Comparison of ENCODE assay signal across 9 mouse cellular contexts in the genomic region with DNA sequence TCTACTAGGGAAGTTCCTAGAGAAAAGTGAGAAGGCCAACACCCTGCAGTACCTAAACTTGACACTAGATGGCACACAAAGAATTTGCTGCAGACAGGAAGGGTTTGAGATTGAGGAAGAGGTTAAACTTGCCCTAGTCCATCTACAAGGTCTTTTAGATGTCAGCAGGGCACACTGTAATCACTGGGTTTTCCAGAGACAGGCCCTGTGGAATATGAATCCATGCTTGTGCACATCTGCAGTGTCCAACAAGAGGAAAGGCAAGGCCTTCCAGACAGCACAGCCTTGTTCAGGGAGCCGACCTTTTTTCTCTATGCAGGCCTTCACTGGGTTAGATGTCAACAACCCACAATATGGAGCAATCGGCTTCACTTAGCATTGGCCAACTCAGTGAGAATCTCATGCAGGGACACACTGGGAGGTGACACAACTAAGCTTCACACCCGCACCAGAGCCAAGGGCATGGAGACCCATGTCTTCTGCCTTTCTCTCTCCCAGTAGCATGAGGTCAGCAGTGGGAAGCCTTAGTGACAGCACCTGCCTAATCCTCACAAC. TPM values are rescaled to one million over a fixed set of nuclear protein-coding genes. Genes with fewer than 3 reads are reported as not detected.
DNase-seq lines count a peak whose midpoint lies in the region; ATAC-seq and TF ChIP-seq lines count a peak whose summit lies in the region.
"Had no signal": no experiment of that assay in that cellular context is flagged by ENCODE, and none has a peak within 500 bp of the region (broad histone marks: within the 10 kb centered on the region; RNA-seq: fewer than 3 reads in every experiment).

No protein-coding gene starts in this region.

- H3K9ac ChIP-seq in neural tube, embryonic 15.5 days (replicated peaks) = no peak overlapping the region
- no peak overlapping the region for H3K9ac ChIP-seq in embryonic facial prominence, embryonic 15.5 days
- H3K9ac ChIP-seq in midbrain, embryonic 14.5 days (replicated peaks; ENCODE audit: low read length) = no peak overlapping the region
- H3K9ac ChIP-seq: embryonic facial prominence, embryonic 13.5 days had no signal

- WGBS in neural tube, embryonic 15.5 days = 79% methylated on average over 3 of the region's 3 CpGs
- whole genome bisulfite sequencing in bone marrow, adult 2 months = 38% methylated on average over 3 of the region's 3 CpGs
- 79% methylated on average over 3 of the region's 3 CpGs for WGBS in embryonic facial prominence, embryonic 15.5 days
- 80% methylated on average over 3 of the region's 3 CpGs for WGBS in limb, embryonic 10.5 days
- WGBS in midbrain, embryonic 14.5 days = 80% methylated on average over 3 of the region's 3 CpGs

- H3K36me3 ChIP-seq in neural tube, embryonic 15.5 days = peaks cover 41% of the 10 kb centered on the region
- peaks cover 62% of the 10 kb centered on the region for H3K36me3 ChIP-seq in embryonic facial prominence, embryonic 15.5 days
- H3K36me3 ChIP-seq in limb, embryonic 10.5 days = peaks cover 86% of the 10 kb centered on the region
- peaks cover 41% of the 10 kb centered on the region for H3K36me3 ChIP-seq in midbrain, embryonic 14.5 days (ENCODE audit: control insufficient read depth, insufficient read depth, low read length)

- no peak for ATAC-seq in neural tube, embryonic 15.5 days (ENCODE audit: low FRiP score)
- 0 out of 2 replicates have a peak, but pooled peaks have one; percentile 46 for ATAC-seq in embryonic facial prominence, embryonic 15.5 days (ENCODE audit: insufficient number of reproducible peaks, low FRiP score, low TSS enrichment, low read depth)
- no peak for ATAC-seq in midbrain, embryonic 14.5 days (ENCODE audit: low FRiP score, low TSS enrichment)

- 0 out of 2 replicates have a peak, but pooled peaks have one; percentile 15 for TF ChIP-seq CTCF in bone marrow, adult 2 months (IDR thresholded peaks at IDR 0.05; ENCODE audit: control insufficient read depth, insufficient read depth, low read length)

- H3K4me1 ChIP-seq in neural tube, embryonic 15.5 days = no peaks in the 10 kb centered on the region
- H3K4me1 ChIP-seq in bone marrow, adult 2 months (ENCODE audit: control insufficient read depth, insufficient read depth, low read length) = peaks cover 5% of the 10 kb centered on the region
- H3K4me1 ChIP-seq in embryonic facial prominence, embryonic 15.5 days = no peaks in the 10 kb centered on the region
- no peaks in the 10 kb centered on the region for H3K4me1 ChIP-seq in limb, embryonic 10.5 days
- no peaks in the 10 kb centered on the region for H3K4me1 ChIP-seq in midbrain, embryonic 14.5 days (ENCODE audit: control insufficient read depth, insufficient read depth, low read length)
- H3K4me1 ChIP-seq: embryonic facial prominence, embryonic 13.5 days had no signal

- no peak overlapping the region for H3K4me3 ChIP-seq in neural tube, embryonic 15.5 days (replicated peaks)
- H3K4me3 ChIP-seq in bone marrow, adult 2 months (replicated peaks; ENCODE audit: control insufficient read depth, low read depth, low read length) = no peak overlapping the region
- H3K4me3 ChIP-seq in embryonic facial prominence, embryonic 15.5 days (replicated peaks) = no peak overlapping the region
- H3K4me3 ChIP-seq in limb, embryonic 10.5 days = no peak overlapping the region
- H3K4me3 ChIP-seq in midbrain, embryonic 14.5 days (replicated peaks; ENCODE audit: low read depth, low read length) = no peak overlapping the region
- H3K4me3 ChIP-seq: embryonic facial prominence, embryonic 13.5 days had no signal

- TF ChIP-seq POLR2A in bone marrow, adult 2 months (IDR thresholded peaks at IDR 0.05; ENCODE audit: borderline replicate concordance, control insufficient read depth, low read depth, low read length) = no peak

- H3K27me3 ChIP-seq in neural tube, embryonic 15.5 days (replicated peaks) = no peaks in the 10 kb centered on the region
- H3K27me3 ChIP-seq in embryonic facial prominence, embryonic 15.5 days = no peaks in the 10 kb centered on the region
- no peaks in the 10 kb centered on the region for H3K27me3 ChIP-seq in limb, embryonic 10.5 days (ENCODE audit: low read depth, poor library complexity, severe bottlenecking)
- H3K27me3 ChIP-seq in midbrain, embryonic 14.5 days (ENCODE audit: control insufficient read depth, insufficient read depth, low read length) = no peaks in the 10 kb centered on the region
- H3K27me3 ChIP-seq: embryonic facial prominence, embryonic 13.5 days had no signal

- H3K4me2 ChIP-seq in neural tube, embryonic 15.5 days = no peak overlapping the region
- no peak overlapping the region for H3K4me2 ChIP-seq in embryonic facial prominence, embryonic 15.5 days (replicated peaks)
- H3K4me2 ChIP-seq in midbrain, embryonic 14.5 days (ENCODE audit: low read length) = no peak overlapping the region
- H3K4me2 ChIP-seq: embryonic facial prominence, embryonic 13.5 days had no signal

- H3K27ac ChIP-seq in neural tube, embryonic 15.5 days (replicated peaks) = no peak overlapping the region
- peak overlapping the region; percentile 52 for H3K27ac ChIP-seq in bone marrow, adult 2 months (ENCODE audit: control insufficient read depth, insufficient read depth, low read depth, low read length, poor library complexity)
- H3K27ac ChIP-seq in embryonic facial prominence, embryonic 15.5 days (replicated peaks) = no peak overlapping the region
- H3K27ac ChIP-seq in limb, embryonic 10.5 days = no peak overlapping the region
- H3K27ac ChIP-seq in midbrain, embryonic 14.5 days (replicated peaks; ENCODE audit: low read depth, low read length) = 0 out of 2 replicates have a peak overlapping the region, but pooled peaks have one; percentile 15
- H3K27ac ChIP-seq: embryonic facial prominence, embryonic 13.5 days had no signal

- no peaks in the 10 kb centered on the region for H3K9me3 ChIP-seq in neural tube, embryonic 15.5 days (replicated peaks)
- no peaks in the 10 kb centered on the region for H3K9me3 ChIP-seq in embryonic facial prominence, embryonic 15.5 days (replicated peaks)
- no peaks in the 10 kb centered on the region for H3K9me3 ChIP-seq in limb, embryonic 10.5 days (replicated peaks)
- no peaks in the 10 kb centered on the region for H3K9me3 ChIP-seq in midbrain, embryonic 14.5 days (ENCODE audit: control insufficient read depth, low read length)
- H3K9me3 ChIP-seq: embryonic facial prominence, embryonic 13.5 days had no signal

- peak; percentile 58 for DNase-seq in neural tube, embryonic 10.5 days (ENCODE audit: extremely low spot score, low spot score)
- DNase-seq in heart, postnatal 4 days = peak; percentile 81
- DNase-seq in limb, embryonic 10.5 days (ENCODE audit: low spot score) = peak; percentile 69
- peak; percentile 83 for DNase-seq in midbrain, embryonic 14.5 days
- DNase-seq in testis, postnatal 10 days (ENCODE audit: low spot score) = peak; percentile 77

RNA-seq across cellular contexts. Expression of a gene that starts 16.0 kb away (rescaled TPM):
- polyA plus RNA-seq in neural tube, embryonic 15.5 days (2015; fragmentation: Nextera tagmentation; extraction: Ambion mirVana) = 225 and 227 TPM in 2 replicates
- 48.1 and 91.8 TPM in 2 replicates for polyA plus RNA-seq in bone marrow, adult 2 months (2011; ENCODE audit: insufficient read depth, insufficient read length, low replicate concordance, missing spikeins)
- polyA plus RNA-seq in embryonic facial prominence, embryonic 15.5 days (2015; fragmentation: Nextera tagmentation; extraction: Ambion mirVana) = 185 and 193 TPM in 2 replicates
- 100 to 1,000 TPM; 104 to 120 TPM for total RNA-seq in heart, postnatal 4 days (2021)
- 301 and 341 TPM in 2 replicates for polyA plus RNA-seq in limb, embryonic 10.5 days (2016; fragmentation: Nextera tagmentation; extraction: Ambion mirVana)
- polyA plus RNA-seq in midbrain, embryonic 14.5 days (2014; fragmentation: Nextera tagmentation; extraction: Ambion mirVana) = 205 and 220 TPM in 2 replicates

RNA-seq across cellular contexts. Expression of a gene that starts 41.2 kb away (rescaled TPM):
- polyA plus RNA-seq in neural tube, embryonic 15.5 days (2015; fragmentation: Nextera tagmentation; extraction: Ambion mirVana) = 24.1 and 24.7 TPM in 2 replicates
- 11.9 and 17.9 TPM in 2 replicates for polyA plus RNA-seq in bone marrow, adult 2 months (2011; ENCODE audit: insufficient read depth, insufficient read length, low replicate concordance, missing spikeins)
- polyA plus RNA-seq in embryonic facial prominence, embryonic 15.5 days (2015; fragmentation: Nextera tagmentation; extraction: Ambion mirVana) = 23.1 and 23.7 TPM in 2 replicates
- 1 to 10 TPM; 7.6 to 8.5 TPM for total RNA-seq in heart, postnatal 4 days (2021)
- polyA plus RNA-seq in limb, embryonic 10.5 days (2016; fragmentation: Nextera tagmentation; extraction: Ambion mirVana) = 27.7 and 28.9 TPM in 2 replicates
- 25.5 and 28.1 TPM in 2 replicates for polyA plus RNA-seq in midbrain, embryonic 14.5 days (2014; fragmentation: Nextera tagmentation; extraction: Ambion mirVana)

Comparison
In these comparisons a context has a peak if more than half of its experiments do, and no peak if none do; other contexts are left out.
1. H3K27ac ChIP-seq: peak in bone marrow, adult 2 months (single experiment) and midbrain, embryonic 14.5 days (single experiment); none in neural tube, embryonic 15.5 days (single experiment), embryonic facial prominence, embryonic 15.5 days (single experiment) and limb, embryonic 10.5 days (single experiment).
2. Peak in every context shown above with its lines, with median percentiles within 50 percentile points of each other: DNase-seq.